Mouse (Mus musculus) heart, postnatal 14 days (tissue): Measurements from ENCODE around the gene Pdhx. TPM values are rescaled to one million over a fixed set of nuclear protein-coding genes. Genes with fewer than 3 reads are reported as not detected.

Experiments
- DNase-seq, 2 experiments: peaks; one replicate each; pipeline ENCODE4 v3.0.0; 2021 to 2022
- intact Hi-C: fragments of 180-260 bp; cut with DNase I; formaldehyde crosslinking; loops from one replicate; pipeline ENCODE4 v1.15.1; 2025
- long read RNA-seq, 2 experiments: library from polyadenylated mRNA; stranded (forward); transcript quantifications; one replicate each; pipeline ENCODE4 v2.0.0; 2021
- total RNA-seq, 2 experiments: library from RNA; stranded (reverse); gene quantifications; 2 replicates each; pipeline ENCODE4 v1.2.3; 2021

Gene Pdhx
- 100 to 1,000 TPM; 140 to 173 TPM for total RNA-seq
- long read RNA-seq, experiment 1, transcript Pdhx-201 (11 exons, 2,506 nt): major isoform, 397 of 416 reads
- long read RNA-seq, experiment 1, partial matches to known transcripts: 10 of 416 reads
- long read RNA-seq, experiment 1, other reads (novel, unspliced or antisense): 9 of 416 reads
- long read RNA-seq, experiment 2, transcript Pdhx-201 (11 exons, 2,506 nt): major isoform, 344 of 354 reads
- long read RNA-seq, experiment 2, partial matches to known transcripts: 4 of 354 reads
- long read RNA-seq, experiment 2, other reads (novel, unspliced or antisense): 6 of 354 reads

DNA sequence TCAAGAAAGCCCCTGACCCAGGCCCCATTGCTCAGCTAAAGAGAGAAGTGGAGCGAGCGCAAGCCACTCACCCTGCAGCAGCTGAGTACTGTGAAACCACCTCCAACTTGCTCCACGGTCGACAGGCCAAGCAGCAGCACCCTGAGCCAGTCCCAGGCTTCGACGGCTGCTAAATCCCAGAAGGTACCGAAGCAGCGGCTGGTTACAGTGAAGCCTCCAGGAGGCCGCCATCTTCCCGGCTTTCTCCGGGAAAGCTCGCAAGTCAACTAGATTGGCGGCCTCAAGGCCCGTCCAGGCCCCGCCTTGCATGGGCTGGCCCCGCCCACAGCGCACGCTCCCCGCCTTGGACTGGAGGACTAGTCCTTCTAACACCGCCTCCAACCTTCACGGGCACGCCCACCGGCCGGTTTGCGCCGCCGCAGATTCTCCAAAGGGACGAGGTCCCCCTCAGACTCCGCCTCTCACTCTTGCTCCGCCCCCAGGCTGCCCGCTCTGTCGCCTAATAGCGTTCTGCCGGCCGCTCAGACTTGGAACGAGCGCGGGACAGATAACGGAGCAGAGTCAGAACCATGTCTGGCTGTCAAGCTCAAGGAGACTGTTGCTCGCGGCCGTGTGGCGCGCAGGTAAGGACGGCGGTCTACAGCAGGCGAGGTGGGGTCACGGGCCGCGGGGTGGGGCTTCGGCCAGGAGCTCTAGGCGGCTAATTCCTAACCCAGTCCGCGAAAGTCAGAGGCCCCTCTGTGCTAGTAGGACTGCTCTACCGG, at the start of gene Pdhx, which contains the start of gene Apip:
Gene Pdhx (minus strand): TSS at position 295 of the 764 bp plus-strand sequence.
Gene Apip (plus strand): TSS at position 457 of the 764 bp plus-strand sequence.
- DNase-seq: peak; percentile 100
- intact Hi-C loops: no loop called here

DNA sequence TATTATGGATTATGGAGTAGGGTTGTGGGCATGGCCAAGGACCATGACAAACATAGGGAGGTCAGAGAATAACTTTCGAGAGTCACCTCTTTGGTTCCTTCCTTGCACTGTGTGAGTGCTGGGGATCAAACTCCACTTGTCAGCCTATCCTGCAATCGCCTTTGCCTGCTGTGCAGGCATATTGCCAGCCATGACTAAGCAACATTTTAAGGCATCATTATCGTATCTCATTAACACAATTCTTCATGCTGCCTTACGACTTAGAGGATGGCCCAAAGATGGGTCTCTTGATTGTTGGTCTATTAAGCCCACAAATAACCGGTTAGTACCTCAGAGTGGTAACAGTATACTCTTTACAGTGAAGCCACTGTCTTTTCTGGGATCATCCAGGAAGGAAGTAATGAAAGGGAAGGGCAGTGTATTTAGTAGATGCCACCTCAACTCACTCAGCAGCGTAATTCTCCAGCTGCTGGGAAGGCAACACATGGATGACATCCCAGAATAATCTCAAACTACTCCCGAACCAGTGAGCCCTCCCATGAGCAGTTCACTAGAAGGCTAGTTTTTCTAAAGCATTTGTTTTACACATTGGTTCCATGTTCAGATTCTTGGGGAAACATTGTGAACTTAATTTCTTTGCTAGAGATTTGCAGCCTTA, 46.0 kb upstream of the Pdhx start:
- no peak for DNase-seq
- intact Hi-C loops: no loop called here

DNA sequence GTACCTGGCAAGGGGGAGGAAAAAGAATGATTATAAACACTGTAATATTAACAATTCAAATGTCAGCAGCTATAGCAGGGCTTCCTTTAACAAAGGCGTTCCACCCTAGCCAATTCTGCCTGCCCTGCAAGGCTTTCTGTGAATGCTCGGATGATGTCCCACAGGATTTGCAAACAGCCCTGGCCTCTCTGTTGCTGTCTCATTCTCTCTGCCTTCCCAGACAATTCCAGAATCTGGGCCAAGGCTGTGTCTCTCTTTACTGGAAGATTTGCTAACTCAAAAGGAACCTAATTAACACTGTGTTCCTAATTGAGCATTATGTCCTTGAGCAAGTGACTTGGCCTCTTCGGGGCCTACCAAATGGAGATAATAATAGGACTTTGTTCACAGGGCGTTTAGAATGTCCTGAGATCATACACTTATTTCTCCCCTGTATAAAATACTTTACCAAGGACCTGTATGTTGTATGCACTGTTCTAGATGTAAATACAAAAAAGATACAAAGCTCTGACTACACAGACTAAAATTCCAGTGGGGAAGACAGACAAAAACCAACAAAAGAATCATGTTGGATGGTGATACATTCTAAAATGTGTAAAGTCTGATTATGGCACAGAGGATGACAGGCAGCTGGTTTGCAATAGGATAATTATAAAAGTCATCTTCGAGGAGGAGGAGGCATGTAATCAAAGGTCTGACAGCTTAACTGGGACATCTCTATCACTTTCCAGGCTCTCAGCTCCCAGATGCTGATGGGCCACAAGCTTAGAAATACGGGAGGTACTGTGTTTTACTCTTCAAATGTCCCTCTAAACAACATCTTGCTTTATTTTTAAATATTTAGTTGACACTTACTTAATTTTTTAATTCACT, 45.2 kb upstream of the Pdhx start:
- DNase-seq: no peak
- intact Hi-C loops: no loop called here

DNA sequence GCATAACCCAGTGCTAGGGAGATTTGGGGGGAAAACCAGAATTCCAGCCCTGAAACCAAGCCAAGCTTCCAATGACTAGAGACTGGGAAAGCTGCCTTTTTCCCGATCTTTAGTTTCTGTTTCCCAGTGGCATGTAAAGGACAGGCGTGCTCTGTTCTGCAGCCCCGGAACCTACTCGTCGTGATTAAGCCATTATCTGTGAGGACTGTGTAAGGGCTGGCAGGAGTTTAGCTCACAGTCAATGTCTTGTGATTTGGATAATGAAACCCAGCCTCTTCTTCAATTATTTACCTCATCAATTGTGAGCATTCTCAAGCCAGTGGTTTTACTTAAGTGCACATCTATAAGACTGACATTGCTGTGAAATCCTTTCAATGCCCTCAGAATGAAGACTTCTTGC, 43.9 kb upstream of the Pdhx start:
- intact Hi-C loops: no loop called here

DNA sequence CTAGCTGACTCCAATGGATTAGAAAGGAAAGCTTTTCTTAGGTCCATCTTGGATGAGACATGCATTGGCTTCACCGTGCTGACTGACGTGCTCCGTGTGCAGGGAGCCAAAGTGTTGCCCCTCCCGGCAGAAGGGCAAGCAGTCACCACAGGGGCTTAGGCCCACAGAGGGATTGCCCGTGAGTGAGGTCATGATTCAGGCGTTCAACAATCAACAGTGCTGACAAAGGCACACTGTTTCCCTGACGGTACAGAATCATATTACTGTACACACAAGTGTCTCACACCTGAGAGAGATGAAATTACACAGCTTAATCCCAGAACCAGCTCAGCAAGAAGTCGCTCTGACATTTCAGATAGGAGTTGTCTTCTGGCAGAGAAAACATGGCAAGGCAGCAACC, 38.4 kb upstream of the Pdhx start:
- intact Hi-C loops: no loop called here
- DNase-seq: no peak

More for the DNA sequence above, 43.9 kb upstream of the Pdhx start:
- no peak for DNase-seq

DNA sequence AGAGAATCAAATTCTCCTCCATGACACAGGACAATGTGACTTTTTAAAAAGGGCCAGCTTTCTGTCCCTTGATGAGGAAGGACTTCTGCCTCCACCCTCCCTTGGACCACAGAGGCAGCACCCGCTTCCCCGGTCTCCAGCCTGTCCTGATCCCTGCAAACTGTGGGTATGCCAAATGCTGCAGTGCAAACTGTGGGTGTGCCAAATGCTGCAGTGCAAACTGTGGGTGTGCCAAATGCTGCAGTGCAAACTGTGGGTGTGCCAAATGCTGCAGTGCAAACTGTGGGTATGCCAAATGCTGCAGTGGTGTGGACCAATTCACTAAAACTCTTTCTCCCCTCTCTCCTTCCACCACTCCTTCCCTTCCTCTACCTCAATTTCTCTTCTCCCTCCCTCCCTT, 32.9 kb upstream of the Pdhx start:
- intact Hi-C loops: no loop called here

DNA sequence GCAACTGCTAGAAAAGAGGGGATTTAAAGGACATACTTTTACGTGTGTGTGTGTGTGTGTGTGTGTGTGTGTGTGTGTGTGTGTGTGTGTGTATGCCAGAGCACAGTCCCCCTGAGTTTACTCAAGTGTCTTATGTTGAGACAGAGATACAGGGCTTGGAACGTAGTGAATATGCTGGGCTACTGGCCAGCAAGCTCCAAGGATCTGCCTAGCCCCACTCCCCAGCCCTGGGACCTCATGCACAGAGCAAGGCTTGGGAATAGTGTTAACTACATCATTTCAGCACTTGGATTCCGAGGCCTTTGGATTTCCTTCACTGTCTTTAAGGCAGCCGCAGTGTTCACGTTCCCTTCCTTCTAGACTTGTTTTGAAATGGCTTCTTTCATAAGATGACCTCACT, 29.3 kb upstream of the Pdhx start:
- intact Hi-C loops: no loop called here
- no peak for DNase-seq

More for the DNA sequence above, 32.9 kb upstream of the Pdhx start:
- no peak for DNase-seq

DNA sequence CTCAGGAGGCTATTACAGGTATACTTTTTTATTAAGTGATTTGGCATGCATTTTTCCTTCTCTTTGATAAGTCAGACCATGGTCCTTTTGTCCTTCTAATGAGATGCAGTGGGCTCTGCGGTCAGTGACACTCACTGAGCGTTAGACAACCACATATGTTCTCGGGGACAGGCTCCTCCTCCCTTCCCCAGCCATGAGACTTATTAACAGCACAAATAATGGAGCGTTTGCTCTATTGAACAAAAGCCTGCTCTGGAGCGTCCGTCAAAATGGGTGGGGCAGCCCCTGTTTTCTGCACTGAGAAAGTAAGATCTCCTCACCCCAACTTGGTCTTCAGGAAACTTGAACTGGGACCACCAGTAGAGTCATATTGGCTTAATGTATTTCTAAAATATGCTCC, 16.2 kb upstream of the Pdhx start:
- intact Hi-C loops: loop anchor here (5.0 kb wide), 1 partner anchor 333 kb away; no protein-coding TSS in a partner anchor
- DNase-seq: no peak

DNA sequence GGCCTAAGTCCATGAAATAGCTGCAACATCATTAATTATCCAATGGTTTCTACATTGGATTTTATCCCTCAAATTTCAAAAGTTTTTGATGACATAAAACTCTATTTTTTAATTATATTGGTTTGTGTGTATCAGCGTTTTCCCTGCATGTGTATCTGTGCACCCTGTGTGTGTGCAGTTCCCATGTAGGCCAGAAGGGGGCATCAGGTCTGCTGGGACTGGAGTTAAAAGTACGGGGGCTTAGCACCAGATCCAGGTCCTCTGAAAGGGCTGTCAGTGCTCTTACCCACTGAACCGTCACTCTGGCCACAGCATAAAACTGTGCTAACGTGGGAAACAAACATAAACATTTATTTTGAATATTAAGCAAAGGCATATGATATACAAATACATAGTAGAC, 14.8 kb upstream of the Pdhx start:
- intact Hi-C loops: loop anchor here (5.0 kb wide), 1 partner anchor 334 kb away; no protein-coding TSS in a partner anchor
- DNase-seq: no peak

DNA sequence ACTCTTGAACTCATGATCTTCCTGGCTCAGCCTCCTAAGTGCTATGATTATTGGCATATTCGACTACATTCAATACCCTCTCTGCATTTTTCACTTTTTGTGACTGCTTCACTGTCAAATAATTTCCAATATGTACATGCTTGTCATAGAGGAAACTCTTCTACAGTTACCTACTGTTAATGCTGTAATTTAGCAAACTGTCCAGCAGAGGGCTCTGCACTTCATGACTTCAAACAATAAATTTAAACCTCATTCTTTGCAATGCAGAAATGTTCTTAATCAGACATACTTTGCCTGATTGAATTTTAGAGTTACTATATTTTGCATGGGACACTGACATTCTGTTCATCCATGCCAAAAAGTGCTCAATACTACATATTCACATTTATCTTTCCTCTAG, 13.1 kb upstream of the Pdhx start:
- intact Hi-C loops: loop anchor here (1.0 to 5.0 kb wide), 2 partner anchors 261 to 336 kb away; no protein-coding TSS in a partner anchor
- peak in 1 of 2 experiments; percentile 44 for DNase-seq

DNA sequence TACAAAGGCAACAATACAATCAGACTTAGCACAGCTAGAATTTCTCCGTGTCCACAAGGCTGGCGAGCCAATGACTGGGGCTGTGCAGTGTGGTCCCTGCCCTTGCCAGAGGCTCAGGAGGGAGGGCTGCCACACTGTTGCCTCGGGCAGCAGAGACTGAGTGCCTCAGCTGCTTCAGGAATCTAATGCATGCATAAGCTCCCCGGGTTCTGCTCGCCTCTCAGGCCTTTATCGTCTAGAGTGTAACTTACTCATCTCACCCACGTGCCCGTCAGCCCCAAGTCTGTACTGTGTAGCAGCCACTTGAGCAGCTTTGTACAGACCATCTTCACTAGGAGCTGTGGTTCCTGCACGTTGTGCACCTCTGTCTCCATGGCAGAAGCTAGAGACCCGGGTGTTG, 12.3 kb upstream of the Pdhx start:
- intact Hi-C loops: loop anchor here (1.0 to 5.0 kb wide), 3 partner anchors 262 to 403 kb away; no protein-coding TSS in a partner anchor
- DNase-seq: no peak

DNA sequence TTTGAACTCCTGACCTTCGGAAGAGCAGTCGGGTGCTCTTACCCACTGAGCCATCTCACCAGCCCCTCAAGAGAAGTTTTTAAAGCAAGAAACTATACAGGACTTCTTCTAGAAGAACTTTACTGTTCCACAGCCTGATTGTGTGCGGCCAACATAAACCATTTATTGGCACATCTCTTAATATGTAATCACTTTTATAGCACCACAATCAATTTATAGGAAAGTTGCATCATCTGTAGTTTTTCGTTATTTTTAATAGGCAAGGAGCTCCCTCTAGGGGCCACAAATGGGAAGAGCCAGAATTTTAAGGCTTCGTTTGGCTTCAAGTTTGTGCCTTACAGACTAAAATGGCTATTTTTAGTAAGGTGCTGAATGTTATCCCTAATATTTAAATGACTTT, 11.1 kb upstream of the Pdhx start:
- DNase-seq: peak in 1 of 2 experiments; percentile 24
- intact Hi-C loops: loop anchor here (2.0 kb wide), 1 partner anchor 402 kb away; no protein-coding TSS in a partner anchor

DNA sequence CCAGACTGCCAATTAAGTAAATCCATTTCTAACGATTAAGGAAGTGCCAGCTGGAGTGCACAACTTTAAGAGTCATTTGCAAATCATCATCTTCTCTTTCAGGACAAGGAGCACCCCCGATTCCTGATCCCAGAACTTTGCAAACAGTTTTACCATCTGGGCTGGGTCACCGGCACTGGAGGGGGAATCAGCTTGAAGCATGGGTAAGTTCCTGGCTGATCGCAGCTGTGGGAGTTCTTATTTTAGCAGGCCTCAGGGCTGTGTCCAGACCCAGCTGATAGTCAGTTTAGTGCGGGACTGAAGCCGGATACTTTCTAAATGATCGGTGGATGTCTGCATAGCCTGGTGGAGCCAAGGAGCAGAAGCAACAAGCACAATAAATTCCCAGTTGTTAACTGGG, 9.5 kb upstream of the Pdhx start:
- intact Hi-C loops: no loop called here
- no peak for DNase-seq

DNA sequence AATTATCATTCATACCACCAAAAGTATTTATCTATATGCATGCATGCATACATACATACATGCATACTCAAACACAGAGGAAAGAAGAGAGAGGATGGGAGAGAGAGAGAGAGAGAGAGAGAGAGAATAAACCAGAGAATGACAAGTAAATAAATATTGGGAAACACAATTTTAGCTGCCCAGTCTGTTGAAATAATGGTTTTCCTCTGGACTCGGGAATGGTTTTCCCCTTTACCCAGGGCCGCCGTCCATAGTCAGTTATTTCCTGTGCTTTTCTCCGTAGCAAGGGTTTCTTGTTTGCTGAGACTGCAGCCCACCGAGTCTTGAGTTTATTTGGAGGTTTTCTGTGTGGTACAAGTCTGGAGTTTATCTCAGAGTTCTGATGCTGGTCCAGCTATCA, 8.4 kb upstream of the Pdhx start:
- no peak for DNase-seq
- intact Hi-C loops: no loop called here

DNA sequence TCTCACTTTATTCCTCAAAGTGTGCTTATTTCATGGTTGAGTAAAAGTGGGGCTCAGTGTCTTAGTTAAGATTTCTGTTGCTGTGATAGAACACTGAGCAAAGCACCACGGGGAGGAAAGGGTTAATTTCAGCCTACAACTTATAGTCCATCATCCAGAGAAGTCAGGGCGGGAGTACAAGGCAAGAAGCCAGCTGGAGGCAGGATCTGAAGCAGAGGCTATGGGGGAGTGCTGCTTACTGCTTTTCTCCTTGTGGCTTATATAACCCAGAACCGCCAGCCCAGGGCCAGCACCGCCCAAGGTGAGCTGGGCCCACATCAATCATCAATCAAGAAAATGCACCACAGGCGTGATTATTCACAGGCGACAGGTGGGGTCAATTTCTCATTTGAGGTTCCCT, 7.8 kb upstream of the Pdhx start:
- intact Hi-C loops: no loop called here
- DNase-seq: no peak

DNA sequence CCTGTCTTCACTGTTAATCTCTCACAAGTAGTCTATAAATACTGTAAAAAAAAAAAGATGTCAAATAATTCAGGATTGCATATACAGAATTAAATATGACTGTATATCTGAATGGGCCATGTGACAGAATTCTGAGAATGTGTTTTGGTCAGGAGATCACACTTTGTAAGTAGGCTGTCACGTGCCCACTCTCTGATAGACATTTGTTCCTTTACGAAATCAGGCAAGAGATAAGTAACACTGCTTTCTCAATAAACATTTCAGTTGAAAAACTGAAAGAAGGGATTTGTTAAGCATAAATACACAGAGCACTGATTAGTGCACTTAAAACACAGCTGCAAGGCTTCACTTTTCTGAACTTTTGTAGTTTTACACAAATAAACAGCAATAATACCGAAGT, 2.7 kb downstream of the Pdhx start:
- intact Hi-C loops: no loop called here
- DNase-seq: no peak

DNA sequence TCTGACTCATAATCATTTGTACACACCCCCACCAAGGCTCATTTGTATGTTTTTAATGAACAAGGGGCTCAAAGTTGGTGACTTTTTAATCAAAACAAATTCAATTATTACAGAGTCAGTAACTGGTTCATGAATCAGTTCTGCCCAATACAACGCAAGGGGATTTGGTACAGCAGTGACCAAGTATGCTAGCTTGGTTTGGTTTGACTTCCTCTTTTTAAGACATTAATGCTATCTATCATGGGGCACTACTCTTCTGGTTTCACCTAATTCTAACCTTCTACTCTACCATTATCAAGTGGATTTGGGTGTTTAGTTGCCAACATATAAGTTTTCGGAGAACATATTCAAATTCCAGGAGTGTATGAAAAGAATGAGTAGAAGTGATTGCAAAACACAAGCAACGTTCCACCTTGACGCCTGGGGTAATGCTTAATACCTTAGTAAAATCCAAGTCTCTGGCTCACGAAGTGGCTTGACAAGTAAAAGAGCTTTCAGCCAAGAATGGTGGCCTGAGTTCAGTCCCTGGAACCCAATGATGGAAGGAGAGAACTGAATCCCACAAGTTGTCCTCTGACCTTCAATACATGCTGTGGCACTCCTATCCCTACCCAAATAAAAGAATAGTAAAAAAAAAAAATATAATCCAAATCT, 3.4 kb downstream of the Pdhx start:
- intact Hi-C loops: no loop called here
- no peak for DNase-seq

DNA sequence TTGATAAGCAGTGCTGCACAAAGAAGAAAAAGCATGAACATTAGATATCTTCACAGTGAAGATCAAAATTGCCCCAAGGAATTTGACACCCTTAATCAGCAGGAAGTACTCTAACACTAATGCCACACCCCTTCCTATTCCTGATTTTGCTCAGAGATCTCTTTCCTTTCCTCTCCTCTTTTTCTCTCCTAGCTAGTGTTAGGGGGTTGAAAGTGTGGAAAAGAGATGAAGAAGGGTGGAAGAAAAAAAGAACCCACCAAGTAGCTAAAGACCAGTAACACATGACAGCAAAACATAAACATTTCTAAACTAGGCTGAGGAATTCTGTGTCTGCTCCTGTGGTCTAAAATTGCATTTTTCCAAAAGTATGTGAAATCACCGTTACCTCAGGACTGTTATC, 4.7 kb downstream of the Pdhx start:
- intact Hi-C loops: no loop called here
- DNase-seq: no peak

DNA sequence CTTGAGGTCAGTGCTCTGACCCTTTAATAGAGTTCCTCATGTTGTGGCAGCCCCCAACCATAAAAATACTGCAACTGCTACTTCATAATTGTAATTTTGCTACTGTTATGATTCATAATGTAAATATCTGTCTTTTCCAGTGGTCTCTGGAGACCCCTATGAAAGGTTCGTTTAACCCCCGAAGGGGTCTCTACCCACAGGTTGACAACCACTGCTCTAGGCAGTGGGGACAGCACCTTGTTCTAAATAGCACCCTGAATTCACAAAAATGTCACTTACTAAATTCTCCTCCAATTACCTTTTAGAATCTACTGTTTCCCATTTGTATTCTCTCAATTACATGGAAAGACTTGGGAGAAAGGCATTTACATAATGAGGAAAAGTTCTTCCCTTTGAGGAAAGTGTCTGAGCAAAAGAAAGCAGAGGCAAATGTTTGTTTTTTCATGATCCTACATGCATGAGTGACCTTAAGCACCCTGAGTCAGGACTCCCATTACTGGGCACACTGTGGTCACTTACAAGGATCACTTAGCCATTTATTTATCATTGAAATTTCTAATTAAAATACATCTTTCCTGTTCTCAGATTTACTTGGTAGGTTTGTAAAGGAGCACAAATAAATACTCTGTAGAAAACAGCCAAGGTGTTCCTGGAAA, 5.6 kb downstream of the Pdhx start:
- DNase-seq: no peak
- intact Hi-C loops: no loop called here
